Mouse (Mus musculus) heart, postnatal 0 days (tissue): Measurements from ENCODE around the gene Gramd2.

Experiments used
- CTCF ChIP-seq: IDR thresholded peaks from 2 replicates; pipeline ENCODE4 v1.5.1; 2016; ENCODE audit warnings: antibody characterized with exemption, control low read depth, low read depth
- EP300 ChIP-seq: IDR thresholded peaks from 2 replicates; pipeline ENCODE4 v1.6.1; 2016; ENCODE audit warnings: antibody characterized with exemption, low read depth

- TF ChIP-seq CTCF = no peak
- no peak for TF ChIP-seq EP300
These were observed 7.6 kb upstream of the Gramd2 start for GRCm38 (mm10) chr9:59672195-59672894.
